In genomic region chr1:153316956-153317355, GRCm38 (mm10) we compare ENCODE assay signal across 17 mouse cellular contexts. TPM values are rescaled to one million over a fixed set of nuclear protein-coding genes. Genes with fewer than 3 reads are reported as not detected.
DNase-seq lines count a peak whose midpoint lies in the region; ATAC-seq and TF ChIP-seq lines count a peak whose summit lies in the region.
"Had no signal": no experiment of that assay in that cellular context is flagged by ENCODE, and none has a peak within 500 bp of the region (broad histone marks: within the 10 kb centered on the region; RNA-seq: fewer than 3 reads in every experiment).

No protein-coding gene starts in this region.

- H3K9ac ChIP-seq in heart, adult 2 months (ENCODE audit: low read depth, low read length): no peak overlapping the region
- no peak overlapping the region for H3K9ac ChIP-seq in kidney, embryonic 15.5 days
- H3K9ac ChIP-seq: embryonic facial prominence, embryonic 13.5 days; midbrain, embryonic 15.5 days had no signal

- H3K79me2 ChIP-seq in heart, adult 2 months (replicated peaks; ENCODE audit: control insufficient read depth, insufficient read depth, low read length): peaks cover 12% of the 10 kb centered on the region

- no peak for TF ChIP-seq POLR2A in heart, adult 2 months (IDR thresholded peaks at IDR 0.05; ENCODE audit: insufficient read depth, low read depth, low read length)
- TF ChIP-seq POLR2A in kidney, adult 2 months (IDR thresholded peaks at IDR 0.05; ENCODE audit: low read depth, low read length): no peak
- TF ChIP-seq POLR2A in embryonic fibroblast, embryonic 13.5 days (IDR thresholded peaks at IDR 0.05; ENCODE audit: low read depth, low read length): no peak

- intact Hi-C loops in heart, adult 2 months (cut with DNase I): loop anchor here (5.0 kb wide), 2 partner anchors 50 to 190 kb away; no protein-coding TSS in a partner anchor

- no peaks in the 10 kb centered on the region for H3K27me3 ChIP-seq in heart, adult 2 months (ENCODE audit: control insufficient read depth, insufficient read depth, low read length)
- no peaks in the 10 kb centered on the region for H3K27me3 ChIP-seq in heart, embryonic 10.5 days (ENCODE audit: insufficient read depth, poor library complexity, severe bottlenecking)
- H3K27me3 ChIP-seq in kidney, embryonic 15.5 days: no peaks in the 10 kb centered on the region
- no peaks in the 10 kb centered on the region for H3K27me3 ChIP-seq in kidney, adult 2 months (replicated peaks; ENCODE audit: control insufficient read depth, insufficient read depth, low read length)
- no peaks in the 10 kb centered on the region for H3K27me3 ChIP-seq in E14TG2a.4 (ENCODE audit: insufficient read depth, low read length)
- H3K27me3 ChIP-seq: embryonic facial prominence, embryonic 13.5 days; midbrain, embryonic 15.5 days had no signal

- H3K27ac ChIP-seq in heart, adult 2 months: peak overlapping the region; percentile 59
- no peak overlapping the region for H3K27ac ChIP-seq in heart, embryonic 10.5 days
- peak overlapping the region; percentile 54 for H3K27ac ChIP-seq in kidney, embryonic 15.5 days
- H3K27ac ChIP-seq in kidney, adult 2 months (ENCODE audit: insufficient read depth, low read depth, low read length): no peak overlapping the region
- peak overlapping the region; percentile 58 for H3K27ac ChIP-seq in embryonic fibroblast, embryonic 13.5 days (ENCODE audit: insufficient read depth, low read length)
- H3K27ac ChIP-seq: midbrain, embryonic 15.5 days had no signal

- no peak for DNase-seq in heart, adult 2 months
- no peak for DNase-seq in heart, embryonic 10.5 days (ENCODE audit: low spot score)
- DNase-seq in kidney, adult 2 months: no peak
- no peak for DNase-seq in layer of hippocampus, postnatal 10 days (ENCODE audit: low spot score in 2 of 2)
- DNase-seq: cerebellum, adult 9-10 months; heart, postnatal 14 days; layer of hippocampus, postnatal 36 days; liver; lung, postnatal 14 days; right cerebral cortex, postnatal 14 days had no signal

- H3K9me3 ChIP-seq in heart, embryonic 10.5 days: no peaks in the 10 kb centered on the region
- no peaks in the 10 kb centered on the region for H3K9me3 ChIP-seq in kidney, embryonic 15.5 days (replicated peaks)
- no peaks in the 10 kb centered on the region for H3K9me3 ChIP-seq in E14TG2a.4 (ENCODE audit: low read length)
- H3K9me3 ChIP-seq: embryonic facial prominence, embryonic 13.5 days; midbrain, embryonic 15.5 days had no signal

- no peak overlapping the region for H3K4me3 ChIP-seq in heart, adult 2 months
- no peak overlapping the region for H3K4me3 ChIP-seq in heart, embryonic 10.5 days
- no peak overlapping the region for H3K4me3 ChIP-seq in kidney, embryonic 15.5 days (replicated peaks)
- no peak overlapping the region for H3K4me3 ChIP-seq in kidney, adult 2 months (ENCODE audit: insufficient read depth, low read depth, low read length)
- peak overlapping the region; percentile 27; the same call in 1 of the 2 replicates for H3K4me3 ChIP-seq in E14TG2a.4 (replicated peaks; ENCODE audit: low read length)
- H3K4me3 ChIP-seq in embryonic fibroblast, embryonic 13.5 days (ENCODE audit: insufficient read depth, low read length): no peak overlapping the region
- H3K4me3 ChIP-seq: embryonic facial prominence, embryonic 13.5 days; midbrain, embryonic 15.5 days; myocyte had no signal

- no peak overlapping the region for H3K4me2 ChIP-seq in kidney, embryonic 15.5 days
- H3K4me2 ChIP-seq: embryonic facial prominence, embryonic 13.5 days; midbrain, embryonic 15.5 days had no signal

- TF ChIP-seq CTCF in heart, adult 2 months (IDR thresholded peaks at IDR 0.05): no peak
- TF ChIP-seq CTCF in kidney, adult 2 months (conservative IDR thresholded peaks at IDR 0.05; ENCODE audit: insufficient read depth, insufficient read length, low read depth, low read length): no peak
- no peak for TF ChIP-seq CTCF in E14TG2a.4 (conservative IDR thresholded peaks at IDR 0.05; ENCODE audit: low read length)
- no peak for TF ChIP-seq CTCF in embryonic fibroblast, embryonic 13.5 days (IDR thresholded peaks at IDR 0.05; ENCODE audit: borderline replicate concordance, insufficient read depth, low read length)

- peaks cover 27% of the 10 kb centered on the region for H3K36me3 ChIP-seq in heart, adult 2 months (ENCODE audit: control insufficient read depth, insufficient read depth, low read length)
- H3K36me3 ChIP-seq in heart, embryonic 10.5 days: peaks cover 23% of the 10 kb centered on the region
- peaks cover 13% of the 10 kb centered on the region for H3K36me3 ChIP-seq in kidney, embryonic 15.5 days
- no peaks in the 10 kb centered on the region for H3K36me3 ChIP-seq in kidney, adult 2 months (ENCODE audit: control insufficient read depth, insufficient read depth, low read length)
- H3K36me3 ChIP-seq in E14TG2a.4 (ENCODE audit: insufficient read depth, low read length): peaks cover 28% of the 10 kb centered on the region
- H3K36me3 ChIP-seq: midbrain, embryonic 15.5 days had no signal

- WGBS in heart, adult 2 months: 64% methylated on average over 8 of the region's 8 CpGs
- 66% methylated on average over 8 of the region's 8 CpGs for WGBS in heart, embryonic 10.5 days
- 68% methylated on average over 8 of the region's 8 CpGs for WGBS in kidney, embryonic 15.5 days
- WGBS in kidney, adult 2 months: 69% methylated on average over 8 of the region's 8 CpGs

- ATAC-seq in kidney, embryonic 15.5 days (replicated peaks; ENCODE audit: low FRiP score): no peak
- ATAC-seq: hindbrain, embryonic 16.5 days; midbrain, embryonic 15.5 days had no signal

- H3K4me1 ChIP-seq in heart, adult 2 months (ENCODE audit: control insufficient read depth, insufficient read depth, low read length): peaks cover 24% of the 10 kb centered on the region
- peaks cover 67% of the 10 kb centered on the region for H3K4me1 ChIP-seq in heart, embryonic 10.5 days
- peaks cover 69% of the 10 kb centered on the region for H3K4me1 ChIP-seq in kidney, embryonic 15.5 days
- no peaks in the 10 kb centered on the region; the same call in 1 of the 2 replicates for H3K4me1 ChIP-seq in kidney, adult 2 months (ENCODE audit: control insufficient read depth, insufficient read depth, low read length)
- peaks cover 72% of the 10 kb centered on the region for H3K4me1 ChIP-seq in E14TG2a.4 (replicated peaks; ENCODE audit: low read depth, low read length)
- 0 out of 2 replicates have a peak, but pooled peaks cover 2% of the 10 kb centered on the region for H3K4me1 ChIP-seq in embryonic fibroblast, embryonic 13.5 days (ENCODE audit: control insufficient read depth, insufficient read depth, low read length)

- TF ChIP-seq EP300 in heart, adult 2 months (IDR thresholded peaks at IDR 0.05; ENCODE audit: insufficient read depth, low read depth, low read length): no peak

RNA-seq across cellular contexts. Expression of gene Lamc1, which starts 15.6 kb away (rescaled TPM):
- 100 to 1,000 TPM; 111 to 116 TPM for total RNA-seq in heart, adult 2 months (2021)
- 103 and 138 TPM in 2 replicates for polyA plus RNA-seq in heart, adult 2 months (2012; rRNA removed)
- polyA plus RNA-seq in heart, embryonic 10.5 days (2016; fragmentation: Nextera tagmentation; extraction: Ambion mirVana): 62.6 and 85.3 TPM in 2 replicates
- polyA plus RNA-seq in kidney, embryonic 15.5 days (2015; fragmentation: Nextera tagmentation; extraction: Ambion mirVana): 93.5 and 101 TPM in 2 replicates
- polyA plus RNA-seq in kidney, adult 2 months (2012; rRNA removed): 44.6 and 47.8 TPM in 2 replicates
- 164 and 190 TPM in 2 replicates for polyA plus RNA-seq in embryonic fibroblast, embryonic 13.5 days (2011; ENCODE audit: insufficient read length, low read depth, missing spikeins)
- 10 to 100 TPM; 43.2 to 43.8 TPM for total RNA-seq in layer of hippocampus, postnatal 10 days (2021)

Comparison
In these comparisons a context has a peak if more than half of its experiments do, and no peak if none do; other contexts are left out.
1. H3K27ac ChIP-seq: peak in heart, adult 2 months (single experiment), kidney, embryonic 15.5 days (single experiment) and embryonic fibroblast, embryonic 13.5 days (single experiment); none in heart, embryonic 10.5 days (single experiment) and kidney, adult 2 months (single experiment).